Mouse (Mus musculus): ENCODE measurements around the gene Eif2d.

- TF ChIP-seq POLR2A (IDR thresholded peaks at IDR 0.05; ENCODE audit: insufficient read depth, low read depth, low read length) (no peak), CTCF (IDR thresholded peaks at IDR 0.05) (no peak)
Measured at GRCm38 (mm10) chr1:131236077-131236476, 83.1 kb downstream of the Eif2d start.

Data from heart, adult 2 months (tissue).